Mouse (Mus musculus): ENCODE measurements around the gene Colgalt1. TPM values are rescaled to one million over a fixed set of nuclear protein-coding genes. Genes with fewer than 3 reads are reported as not detected.

Gene Colgalt1
- total RNA-seq, 2 experiments from 2014 or later = 46.9 to 49.8 TPM

GRCm38 (mm10) chr8:71627265-71628099 is 16.7 kb downstream of the Colgalt1 start:
- no peak for DNase-seq (ENCODE audit: low spot score in 2 of 2)

GRCm38 (mm10) chr8:71628396-71629095 is 17.7 kb downstream of the Colgalt1 start:
- DNase-seq (ENCODE audit: low spot score in 2 of 2) = no peak

GRCm38 (mm10) chr8:71629096-71629697 is 18.4 kb downstream of the Colgalt1 start:
- DNase-seq (ENCODE audit: low spot score in 2 of 2) = peak; percentile 84 to 90

- DNase-seq (ENCODE audit: low spot score in 2 of 2) = no peak
These were observed 19.0 kb downstream of the Colgalt1 start for GRCm38 (mm10) chr8:71629781-71630212.

GRCm38 (mm10) chr8:71630761-71631160 is 20.0 kb downstream of the Colgalt1 start:
- DNase-seq (ENCODE audit: low spot score in 2 of 2) = no peak

GRCm38 (mm10) chr8:71631897-71632296 is 21.1 kb downstream of the Colgalt1 start:
- no peak for DNase-seq (ENCODE audit: low spot score in 2 of 2)

GRCm38 (mm10) chr8:71633164-71633563 is 22.4 kb downstream of the Colgalt1 start:
- no peak for DNase-seq (ENCODE audit: low spot score in 2 of 2)

- DNase-seq (ENCODE audit: low spot score in 2 of 2) = no peak
These were observed 23.3 kb downstream of the Colgalt1 start for GRCm38 (mm10) chr8:71633981-71634667.

- DNase-seq (ENCODE audit: low spot score in 2 of 2) = no peak
These were observed 26.6 kb downstream of the Colgalt1 start for GRCm38 (mm10) chr8:71637149-71638095.

- no peak for DNase-seq (ENCODE audit: low spot score in 2 of 2)
These were observed 27.5 kb downstream of the Colgalt1 start for GRCm38 (mm10) chr8:71638321-71638720.

- no peak for DNase-seq (ENCODE audit: low spot score in 2 of 2)
These were observed 28.5 kb downstream of the Colgalt1 start for GRCm38 (mm10) chr8:71639318-71639717.

GRCm38 (mm10) chr8:71645510-71645909 is 34.7 kb downstream of the Colgalt1 start:
- DNase-seq (ENCODE audit: low spot score in 2 of 2) = no peak

GRCm38 (mm10) chr8:71654600-71654999 is 43.8 kb downstream of the Colgalt1 start:
- DNase-seq (ENCODE audit: low spot score in 2 of 2) = no peak

- DNase-seq (ENCODE audit: low spot score in 2 of 2) = no peak
These were observed 47.0 kb downstream of the Colgalt1 start for GRCm38 (mm10) chr8:71657816-71658215.

- DNase-seq (ENCODE audit: low spot score in 2 of 2) = no peak
These were observed 47.8 kb downstream of the Colgalt1 start for GRCm38 (mm10) chr8:71658515-71659049.

GRCm38 (mm10) chr8:71659751-71660150 is 49.0 kb downstream of the Colgalt1 start:
- DNase-seq (ENCODE audit: low spot score in 2 of 2) = no peak

GRCm38 (mm10) chr8:71660325-71661120 is 49.7 kb downstream of the Colgalt1 start:
- peak; percentile 91 to 92 for DNase-seq (ENCODE audit: low spot score in 2 of 2)

- no peak for DNase-seq (ENCODE audit: low spot score in 2 of 2)
These were observed 54.7 kb downstream of the Colgalt1 start for GRCm38 (mm10) chr8:71665331-71666130.

All from left cerebral cortex, adult 18-20 months (tissue).